Mouse (Mus musculus) c-Kit-positive CD71-positive TER-119-negative erythroid progenitor cells, embryonic 14.5 days (primary cell): ENCODE measurements at regions not wholly inside any gene's neighbourhood (a gene's known extent, or its start where the extent isn't known, plus 50 kb on each side); places are given as distances from the start of the nearest gene placed in this dataset.

ENCODE experiments used
- DNase-seq: peaks from one replicate; pipeline ENCODE4 v3.0.0-alpha.2; 2013; ENCODE audit warnings: low read depth

DNA sequence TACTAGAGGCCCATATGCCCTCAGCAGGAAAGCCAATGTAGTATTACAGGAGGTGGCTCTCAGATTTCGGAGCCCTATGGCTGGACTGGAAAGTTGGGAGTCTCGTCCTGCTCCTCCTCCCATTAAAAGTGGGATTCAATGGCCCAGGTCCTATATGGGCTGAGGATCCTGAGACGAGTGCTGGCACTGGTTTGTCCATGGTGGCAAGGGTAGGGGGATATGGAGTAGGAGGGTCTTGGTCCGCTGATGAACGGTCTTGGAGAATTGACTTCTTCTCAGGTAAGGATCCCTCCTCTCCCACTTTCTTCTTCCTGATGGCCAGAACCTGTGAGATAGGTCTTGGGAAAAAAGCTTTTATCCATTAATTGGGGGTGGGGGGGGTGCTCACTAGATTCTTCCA is 522.2 kb upstream of the Slc5a7 start:
- DNase-seq, result no peak

- DNase-seq, result no peak
Measured at GRCm38 (mm10) chr17:54853631-54854030, 554.8 kb upstream of the Slc5a7 start.

DNA sequence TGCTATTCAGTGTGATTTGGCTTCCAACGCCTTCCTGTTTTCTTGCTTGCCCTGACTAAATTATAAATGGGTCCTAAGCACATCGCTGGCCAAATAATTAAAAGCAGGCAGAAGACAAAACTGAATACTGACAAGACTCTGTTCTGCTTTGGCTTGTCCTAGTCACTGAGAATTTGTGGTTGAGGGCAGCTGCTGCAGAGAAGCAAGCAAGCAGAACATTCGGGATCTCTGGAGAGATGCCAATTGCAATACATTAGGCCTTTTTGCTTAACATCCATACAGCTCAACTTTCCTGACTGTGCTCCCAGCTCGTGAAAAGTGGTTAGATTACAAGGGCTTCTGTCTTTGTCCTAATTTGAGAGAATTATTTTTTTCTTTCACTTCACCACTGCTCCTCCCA is 549.0 kb upstream of the St6gal2 start:
- no peak for DNase-seq

DNA sequence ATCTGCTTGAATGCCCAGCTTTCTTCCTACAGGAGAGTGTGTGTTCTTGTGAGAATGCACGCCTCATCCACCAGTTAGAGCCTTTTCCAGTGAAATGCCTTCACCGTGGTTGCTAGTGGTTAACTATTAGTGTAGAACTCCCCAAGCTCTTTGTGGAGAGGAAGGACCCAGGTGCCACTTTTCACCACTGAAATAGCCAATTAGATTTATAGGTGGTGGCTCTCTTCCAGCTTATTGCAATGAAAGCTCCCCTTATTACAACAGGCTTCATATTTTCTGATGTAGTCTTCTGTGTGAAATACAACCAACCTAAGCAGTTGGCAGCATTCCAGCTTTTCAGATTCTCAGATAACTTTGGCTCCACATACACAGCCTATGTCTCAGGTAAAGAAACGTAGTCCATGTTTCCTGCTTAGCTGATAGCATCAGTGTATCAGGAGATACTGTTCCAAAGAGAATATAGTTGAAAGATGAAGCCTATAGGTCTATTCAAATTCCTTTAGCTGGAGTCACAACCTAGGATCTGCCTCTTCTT is 515.9 kb upstream of the St6gal2 start:
- no peak for DNase-seq

DNA sequence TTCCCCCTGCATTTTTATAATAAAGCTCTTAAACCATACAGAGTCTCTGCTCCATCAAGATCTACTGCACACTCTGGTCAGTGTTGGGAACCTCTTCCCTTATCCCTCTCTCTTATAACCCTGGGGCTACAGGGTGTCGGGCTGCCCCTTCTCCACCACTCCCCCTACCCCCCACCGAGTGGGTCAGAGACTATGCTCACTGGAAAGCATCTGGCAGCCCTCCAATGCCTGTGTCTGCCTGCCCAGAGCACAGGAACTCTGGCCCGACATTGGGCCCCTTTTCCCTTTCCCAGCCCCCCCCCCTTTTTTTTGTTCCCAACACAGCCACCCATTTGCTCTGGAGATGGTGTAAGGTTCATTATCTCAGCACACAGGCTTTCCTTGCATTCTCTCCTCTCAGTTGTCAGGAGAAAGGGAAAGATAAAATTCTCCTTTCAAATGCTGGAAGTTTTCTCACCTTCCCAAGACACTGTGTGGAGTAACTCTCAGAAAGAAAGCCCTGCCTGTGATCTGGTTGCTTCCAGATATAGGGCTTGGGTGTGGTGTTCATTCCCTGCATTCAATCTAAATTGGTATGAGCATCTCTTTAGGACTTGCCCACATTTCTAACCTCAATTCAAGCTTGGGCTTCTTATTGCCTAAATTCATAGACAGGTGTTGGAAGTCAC is 501.7 kb upstream of the St6gal2 start:
- no peak for DNase-seq

DNA sequence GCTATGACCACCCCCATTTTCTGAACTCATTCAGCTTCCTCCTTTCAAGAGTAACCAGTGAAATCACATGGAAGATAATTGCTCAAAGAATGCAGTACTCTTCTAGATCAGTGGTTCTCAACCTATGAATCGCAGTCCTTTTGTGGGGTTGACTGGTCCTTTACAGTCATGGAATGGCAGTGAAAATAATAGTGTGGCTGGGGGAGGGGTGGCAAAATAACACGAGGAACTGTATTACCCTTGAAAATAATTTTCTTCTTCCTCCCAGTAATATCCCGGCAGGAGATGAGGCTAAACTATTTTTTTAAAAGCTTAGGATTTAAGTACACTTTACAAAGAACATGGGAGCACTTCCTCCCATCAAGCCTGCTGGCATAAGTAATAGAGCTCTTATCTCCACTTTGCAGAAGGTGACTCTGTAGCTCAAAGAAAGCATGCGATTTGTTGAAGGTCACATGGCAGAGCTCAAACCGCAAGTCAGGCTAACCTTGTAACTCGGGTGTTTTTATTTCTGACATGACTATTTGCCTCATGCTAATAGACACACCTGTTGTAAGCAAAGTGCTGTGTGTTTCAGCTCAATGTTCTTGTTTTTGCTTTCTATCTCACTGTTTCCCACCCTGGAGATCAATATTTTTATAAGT is 500.8 kb upstream of the St6gal2 start:
- peak; percentile 14 for DNase-seq
